Mouse (Mus musculus): ENCODE data around the gene Frmd4b.

GRCm38 (mm10) chr6:97288047-97288855 is 329.1 kb downstream of the Frmd4b start:
- TF ChIP-seq TAL1 (conservative IDR thresholded peaks at IDR 0.05; ENCODE audit: low read depth, low read length) = no peak
- no peak for TF ChIP-seq CTCF (IDR thresholded peaks at IDR 0.05; ENCODE audit: low read depth, low read length)
- TF ChIP-seq GATA2 (IDR thresholded peaks at IDR 0.05; ENCODE audit: borderline replicate concordance, low read depth, low read length) = no peak
